Mouse (Mus musculus): ENCODE measurements around the gene Tshr. TPM values are rescaled to one million over a fixed set of nuclear protein-coding genes. Genes with fewer than 3 reads are reported as not detected.

Gene Tshr
- total RNA-seq (2023), result not detected

GRCm38 (mm10) chr12:91384281-91385017, at the start of gene Tshr, which contains the start of gene Cep128:
Tshr (plus strand) TSS chr12:91384563.
Cep128 (minus strand) TSS chr12:91384409.

GRCm38 (mm10) chr12:91589847-91590690, 205.7 kb downstream of the Tshr start, which contains the start of gene Gtf2a1:
Gtf2a1 (minus strand) TSS chr12:91590487.

Other genes starting within 250 kb of the Tshr start
- 10 to 100 TPM; 22.3 to 27.7 TPM for gene Cep128, start 154 bp upstream of the Tshr start, total RNA-seq (2023)
- gene Gtf2a1, start 205.9 kb downstream of the Tshr start, total RNA-seq (2023), result 10 to 100 TPM; 50.8 to 58.6 TPM